Mouse (Mus musculus) CD4-positive, CD25-positive, alpha-beta regulatory T cell (primary cell): ENCODE measurements around the gene Asz1. TPM values are rescaled to one million over a fixed set of nuclear protein-coding genes. Genes with fewer than 3 reads are reported as not detected.

ENCODE experiments used
- polyA plus RNA-seq: library from polyadenylated mRNA; unstranded; fragments of 100-300 nt; shearing (Covaris generic); gene quantifications from one replicate; pipeline ENCODE4 v1.2.1, GENCODE M21; 2017

Asz1 gene
- not detected for polyA plus RNA-seq

GRCm38 (mm10) chr6:18108934-18109333, at the start of gene Asz1:
Gene Asz1 (minus strand): TSS chr6:18109061.

GRCm38 (mm10) chr6:18029746-18030656, 78.9 kb downstream of the Asz1 start, which contains the start of gene Wnt2:
Gene Wnt2 (minus strand): TSS chr6:18030585.

Other genes starting within 250 kb of the Asz1 start
- not detected for gene Wnt2, start 78.5 kb downstream of the Asz1 start, polyA plus RNA-seq
- gene Cftr, start 61.6 kb upstream of the Asz1 start, polyA plus RNA-seq = not detected